In genomic region chr14:23995831-23996230, GRCm38 (mm10) we compare ENCODE assay signal across 24 mouse cellular contexts. TPM values are rescaled to one million over a fixed set of nuclear protein-coding genes. Genes with fewer than 3 reads are reported as not detected.
DNase-seq lines count a peak whose midpoint lies in the region; ATAC-seq lines count a peak whose summit lies in the region.
"Had no signal": no experiment of that assay in that cellular context is flagged by ENCODE, and none has a peak within 500 bp of the region (broad histone marks: within the 10 kb centered on the region; RNA-seq: fewer than 3 reads in every experiment).

No protein-coding gene starts in this region.

- peak; percentile 42; the same call in 1 of the 2 replicates for ATAC-seq in frontal cortex, adult (ENCODE audit: low TSS enrichment)
- ATAC-seq: forebrain, embryonic 13.5 days; forebrain, embryonic 16.5 days; hindbrain, embryonic 16.5 days; intestine, embryonic 15.5 days had no signal

- DNase-seq in adrenal gland, adult (ENCODE audit: inconsistent age in 2 of 2, low spot score in 1 of 2) = peak; percentile 55 to 70
- DNase-seq in adrenal gland, adult 18-20 months (ENCODE audit: low spot score in 2 of 2) = no peak
- DNase-seq in frontal cortex, adult 2 months (ENCODE audit: extremely low spot score in 1 of 2, low spot score in 1 of 2) = no peak
- peak; percentile 56 to 63 for DNase-seq in adrenal gland, postnatal 36 days
- DNase-seq in embryo, embryonic 10.5 days (ENCODE audit: low spot score) = no peak
- DNase-seq: B cell, adult 2 months; cerebellum, adult 11 months; cerebellum, adult 2 months; cerebellum, adult 9-11 months; cerebellum, postnatal 25 days; embryo, embryonic 11 days; gastrocnemius, postnatal 25 days; heart, adult 18-20 months; heart, postnatal 10 days; heart, postnatal 36 days; kidney, adult 11 months; kidney, adult 8-10 months had no signal

RNA-seq across cellular contexts. Expression of gene Kcnma1, which starts 18.5 kb away (rescaled TPM):
- total RNA-seq in adrenal gland, adult 18-20 months (2021) = 10 to 100 TPM; 53.0 to 70.6 TPM
- polyA plus RNA-seq in frontal cortex, adult 2 months (2012; rRNA removed) = 45.7 and 51.9 TPM in 2 replicates
- 10 to 100 TPM; 46.0 to 72.9 TPM for total RNA-seq in adrenal gland, postnatal 36 days (2021)
- total RNA-seq: common myeloid progenitor, adult 5-6 weeks had no signal
- polyA plus RNA-seq: G1E had no signal

Comparison
In these comparisons a context has a peak if more than half of its experiments do, and no peak if none do; other contexts are left out.
1. DNase-seq: peak in adrenal gland, adult (2 of 2) and adrenal gland, postnatal 36 days (2 of 2); none in adrenal gland, adult 18-20 months (0 of 2), frontal cortex, adult 2 months (0 of 2) and embryo, embryonic 10.5 days (single experiment).